Mouse (Mus musculus) A20 (cell line): ENCODE results near the gene Lmtk2.

Experiments
- DNase-seq: peaks from one replicate; pipeline ENCODE4 v3.0.0-alpha.2; 2011; ENCODE audit warnings: low read depth, low spot score

Lmtk2 gene

DNA sequence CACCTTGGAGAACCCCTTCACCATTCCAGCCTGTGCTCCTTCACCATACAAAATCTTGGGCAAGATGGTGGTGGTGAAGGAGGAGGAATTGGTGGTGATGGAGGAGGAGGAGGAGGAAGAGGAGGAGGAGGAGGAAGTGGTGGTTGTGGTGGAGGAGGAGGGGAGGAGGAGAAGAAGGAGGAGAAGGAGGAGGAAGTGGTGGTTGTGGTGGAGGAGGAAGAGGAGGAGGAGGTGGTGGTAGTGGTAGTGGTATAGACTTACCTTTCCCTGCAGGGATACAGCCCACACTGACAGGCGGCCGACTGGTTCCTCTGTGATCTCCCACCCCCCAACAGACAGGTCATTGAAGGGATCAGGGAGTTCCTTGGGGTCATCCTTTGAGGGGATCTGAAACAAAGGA lies 115.8 kb downstream of the Lmtk2 start:
- no peak for DNase-seq

DNA sequence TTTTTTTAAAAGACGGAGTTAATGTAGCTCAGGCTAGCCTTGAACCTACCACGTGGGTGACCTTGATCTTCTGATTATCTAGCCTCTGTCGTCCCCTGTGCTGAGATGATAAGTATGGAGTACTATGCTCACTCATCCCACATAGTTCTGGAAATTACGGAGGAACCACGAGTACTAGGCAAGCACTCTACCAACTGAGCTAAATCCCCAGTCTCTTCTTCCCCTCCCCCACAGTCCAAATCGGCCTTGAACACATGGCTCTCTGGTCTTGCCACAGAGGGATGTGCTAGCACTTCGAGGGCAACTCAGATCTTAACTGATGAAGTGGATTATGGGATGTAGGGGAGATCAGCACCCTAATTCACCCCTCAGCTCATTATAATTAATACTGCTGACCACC lies 117.8 kb downstream of the Lmtk2 start:
- DNase-seq: no peak

- DNase-seq: no peak
These were observed 119.1 kb downstream of the Lmtk2 start for GRCm38 (mm10) chr5:144219306-144219705.

DNA sequence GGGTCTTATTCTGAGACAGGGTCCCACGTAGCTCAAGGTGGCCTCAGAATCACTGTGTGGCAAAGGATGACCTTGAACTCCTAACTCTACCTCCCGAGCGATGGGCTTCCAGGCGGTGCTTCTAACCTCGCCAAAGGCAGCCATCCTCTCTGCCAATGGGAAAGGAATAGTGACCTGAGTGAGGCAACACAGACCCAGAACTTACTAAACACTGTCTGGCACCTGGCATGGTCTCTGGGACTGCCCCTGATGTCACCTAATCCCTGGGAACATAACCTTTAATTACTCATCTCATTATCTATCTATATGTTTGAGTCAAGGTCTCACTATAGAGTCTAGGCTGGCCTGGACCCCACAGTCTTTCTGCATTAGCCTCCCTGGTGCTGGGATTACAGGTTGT lies 119.7 kb downstream of the Lmtk2 start:
- no peak for DNase-seq

DNA sequence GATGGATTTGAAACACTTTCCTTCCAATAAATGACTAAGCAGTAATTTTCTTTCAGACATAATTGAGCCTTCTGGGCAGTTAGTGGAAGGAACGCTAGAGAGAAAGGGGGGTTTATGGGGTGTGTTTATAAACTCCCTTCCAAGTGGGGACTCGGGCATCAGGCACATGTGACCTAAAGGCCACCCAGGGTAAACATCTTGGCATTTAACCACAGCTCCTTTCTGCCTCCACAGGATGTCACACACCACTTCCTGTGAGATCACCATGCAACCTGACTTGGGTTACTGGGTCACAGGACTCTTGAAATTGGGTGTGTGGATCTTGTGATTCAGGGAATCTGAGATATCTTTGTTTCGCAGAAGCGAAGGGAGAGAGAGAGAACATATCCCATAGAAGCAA lies 121.1 kb downstream of the Lmtk2 start:
- DNase-seq: no peak

GRCm38 (mm10) chr5:144222811-144223502 lies 122.7 kb downstream of the Lmtk2 start:
- DNase-seq: peak; percentile 9

DNA sequence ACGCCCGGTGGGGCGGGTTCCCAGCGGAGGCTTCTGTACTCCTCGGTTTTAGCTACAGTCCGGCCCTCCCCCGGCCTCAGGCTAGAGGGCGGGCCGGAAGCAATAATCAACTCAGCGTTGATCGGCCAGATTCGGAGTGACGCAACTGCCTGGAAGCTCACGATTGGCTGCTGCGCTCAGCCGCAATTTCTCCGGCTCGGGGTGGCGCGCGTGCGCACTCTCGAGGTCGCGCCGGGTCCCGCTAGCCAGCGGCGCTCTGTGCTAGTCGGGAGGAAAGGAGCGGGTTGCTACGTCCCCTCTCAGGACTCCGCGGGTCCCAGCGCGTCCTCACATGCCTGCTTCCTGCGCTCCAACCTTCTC lies 123.2 kb downstream of the Lmtk2 start, which contains the start of gene Tecpr1:
TSS of gene Tecpr1 (minus strand) at position 113 of the 360 bp plus-strand sequence.
- DNase-seq: peak; percentile 95

GRCm38 (mm10) chr5:144223899-144224816 lies 123.9 kb downstream of the Lmtk2 start:
- DNase-seq: peak; percentile 47

- no peak for DNase-seq
These were observed 126.0 kb downstream of the Lmtk2 start for GRCm38 (mm10) chr5:144226220-144226619.

GRCm38 (mm10) chr5:144230216-144230615 lies 130.0 kb downstream of the Lmtk2 start:
- no peak for DNase-seq

DNA sequence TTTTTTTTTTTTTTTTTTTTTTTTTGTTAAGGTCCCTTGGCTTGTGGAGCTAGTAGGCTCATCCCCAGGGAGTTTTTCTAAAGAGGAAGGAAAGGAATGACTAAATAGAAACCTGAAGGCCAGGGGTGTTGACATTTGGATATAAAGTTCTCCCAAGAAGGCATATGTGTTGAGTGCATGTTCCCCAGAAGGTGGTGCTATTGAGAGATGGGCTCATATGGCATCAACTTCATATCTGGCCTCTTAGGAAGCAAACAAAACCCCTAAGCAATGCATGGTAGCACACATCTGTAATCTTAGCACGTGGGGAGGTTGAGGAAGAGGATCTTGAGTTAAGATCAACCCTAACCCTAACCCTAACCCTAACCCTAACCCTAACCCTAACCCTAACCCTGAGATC lies 131.2 kb downstream of the Lmtk2 start:
- peak; percentile 66 for DNase-seq

GRCm38 (mm10) chr5:144232531-144232930 lies 132.3 kb downstream of the Lmtk2 start:
- no peak for DNase-seq

DNA sequence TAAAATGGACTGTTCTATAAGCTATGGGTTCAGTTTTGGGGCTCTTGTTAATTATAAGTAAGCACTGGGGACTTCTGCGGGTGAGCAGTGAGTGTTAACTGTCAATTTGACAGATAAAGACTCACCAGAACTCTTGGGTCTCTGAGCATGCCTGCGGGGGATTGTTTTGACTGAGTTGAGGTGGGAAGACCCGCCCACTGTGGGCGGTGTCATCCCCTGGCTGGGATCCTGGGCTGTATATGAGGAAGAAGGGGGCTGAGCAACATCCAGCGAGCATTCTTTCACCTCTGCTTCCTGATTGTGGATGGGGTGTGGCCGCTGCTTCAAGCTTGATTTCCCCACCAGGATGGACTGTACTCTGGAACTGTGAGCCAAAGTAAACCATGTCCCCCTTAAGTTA lies 134.0 kb downstream of the Lmtk2 start:
- DNase-seq: peak; percentile 37

GRCm38 (mm10) chr5:144234714-144235113 lies 134.5 kb downstream of the Lmtk2 start:
- no peak for DNase-seq
